Mouse (Mus musculus): Measurements from ENCODE around the gene Tmem151b.

DNA sequence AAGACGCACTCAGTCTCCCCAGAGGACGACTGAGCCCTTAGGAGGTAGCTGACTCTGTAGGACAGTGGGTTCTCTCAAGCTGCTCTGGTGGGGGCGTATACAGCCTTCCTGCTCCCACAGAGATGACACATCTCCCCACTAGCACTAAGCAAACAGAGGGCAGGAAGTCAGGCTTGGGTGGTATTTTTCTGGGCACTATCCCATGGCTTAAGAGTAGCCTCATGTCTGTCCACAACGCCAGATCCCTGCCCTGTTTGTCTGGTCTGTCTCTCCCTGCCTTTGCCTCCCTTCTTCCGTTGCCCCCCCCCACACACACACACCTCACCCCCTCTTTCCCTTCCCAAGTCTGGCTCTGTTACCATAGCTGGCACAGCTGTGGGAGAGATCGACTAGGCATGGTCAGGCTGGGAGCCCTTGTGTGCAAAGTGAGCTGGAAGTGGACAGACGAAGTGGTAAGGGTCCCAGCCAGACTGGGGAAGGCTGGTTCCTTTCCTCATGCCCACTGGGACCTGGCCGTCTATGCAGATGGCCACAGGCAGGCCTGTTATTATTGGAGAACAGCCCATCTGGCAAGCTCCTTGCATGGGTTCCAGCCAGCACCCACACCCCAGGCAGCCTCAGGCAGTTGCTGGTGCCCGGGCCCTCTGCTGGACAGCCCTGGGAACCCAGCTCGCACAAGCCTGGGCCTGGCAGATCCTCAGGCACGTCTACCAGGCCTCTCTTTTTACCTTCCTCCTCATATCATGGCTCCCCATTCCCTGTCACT is 47.3 kb upstream of the Tmem151b start:
- TF ChIP-seq CTCF (IDR thresholded peaks at IDR 0.05; ENCODE audit: control insufficient read depth, insufficient read depth, insufficient read length): peak; percentile 79
- TF ChIP-seq CEBPB (IDR thresholded peaks at IDR 0.05; ENCODE audit: low read depth): no peak
- TF ChIP-seq MAX (IDR thresholded peaks at IDR 0.05): no peak
